Mouse (Mus musculus) embryonic facial prominence, embryonic 14.5 days (tissue): ENCODE results near the gene Srbd1. TPM values are rescaled to one million over a fixed set of nuclear protein-coding genes. Genes with fewer than 3 reads are reported as not detected.

Experiments used
- ATAC-seq: fragments of 200-750 bp; cut with Nextera tagmentation; 2 replicates; pipeline ENCODE4 v1.8.0; 2017; ENCODE audit warnings: low read depth, moderate number of reproducible peaks, moderate TSS enrichment
- DNase-seq: peaks from one replicate; pipeline ENCODE4 v3.0.0-alpha.2; 2015; ENCODE audit warnings: low spot score
- H3K27ac ChIP-seq: fragments of 300-500 bp; sonication (generic); replicated peaks from 2 replicates; pipeline ENCODE4 v1.5.1; 2014; ENCODE audit warnings: low read depth, mild to moderate bottlenecking, low read length, moderate library complexity
- H3K27me3 ChIP-seq: fragments of 300-500 bp; sonication (generic); replicated peaks from 2 replicates; pipeline ENCODE4 v1.6.1; 2014; ENCODE audit warnings: low read length; ENCODE audit not compliant: control insufficient read depth, insufficient read depth
- H3K36me3 ChIP-seq: fragments of 300-500 bp; sonication (generic); 2 replicates; pipeline ENCODE4 v1.6.1; 2014; ENCODE audit warnings: low read length, mixed read lengths; ENCODE audit not compliant: control insufficient read depth, insufficient read depth
- H3K4me1 ChIP-seq: fragments of 300-500 bp; sonication (generic); 2 replicates; pipeline ENCODE4 v1.6.1; 2014; ENCODE audit warnings: antibody characterized with exemption, low read length; ENCODE audit not compliant: control insufficient read depth, insufficient read depth
- H3K4me2 ChIP-seq: fragments of 300-500 bp; sonication (generic); 2 replicates; pipeline ENCODE4 v1.6.1; 2014; ENCODE audit warnings: low read depth, mild to moderate bottlenecking, low read length, moderate library complexity, mixed read lengths
- H3K4me3 ChIP-seq: fragments of 300-500 bp; sonication (generic); 2 replicates; pipeline ENCODE4 v1.5.1; 2014; ENCODE audit warnings: low read depth, mild to moderate bottlenecking, low read length
- H3K9ac ChIP-seq: fragments of 300-500 bp; sonication (generic); 2 replicates; pipeline ENCODE4 v1.6.1; 2014; ENCODE audit warnings: low read depth, mild to moderate bottlenecking, low read length, moderate library complexity, mixed read lengths
- H3K9me3 ChIP-seq: fragments of 300-500 bp; sonication (generic); 2 replicates; pipeline ENCODE4 v1.6.1; 2016; ENCODE audit warnings: low read length; ENCODE audit not compliant: control insufficient read depth
- WGBS: fragments of 180-500 bp; shearing (Covaris S2); extraction: QIAGEN DNeasy Blood & Tissue Kit; methylation state at CpG from one replicate; pipeline ENCODE4 v1.1.7; 2014; 5-methylcytosine and 5-hydroxymethylcytosine counted together
- polyA plus RNA-seq: library from polyadenylated mRNA; unstranded; fragments of >200 nt; fragmentation: Nextera tagmentation; extraction: Ambion mirVana; gene quantifications from 2 replicates; pipeline ENCODE4 v1.2.1, GENCODE M21; 2014

Gene Srbd1
- polyA plus RNA-seq, 1 experiment from 2014 or later: 9.3 TPM

GRCm38 (mm10) chr17:85995086-85995485 is 149.9 kb downstream of the Srbd1 start:
- no peak overlapping the region for H3K4me2 ChIP-seq
- H3K4me3 ChIP-seq: no peak overlapping the region
- WGBS: 88% methylated on average over 4 of the region's 4 CpGs
- peaks cover 21% of the 10 kb centered on the region; the same call in 1 of the 2 replicates for H3K36me3 ChIP-seq
- peaks cover 9% of the 10 kb centered on the region for H3K9me3 ChIP-seq
- H3K27ac ChIP-seq: 0 out of 2 replicates have a peak overlapping the region, but pooled peaks have one; percentile 2
- DNase-seq: no peak
- no peaks in the 10 kb centered on the region for H3K27me3 ChIP-seq
- ATAC-seq: no peak
- peaks cover 23% of the 10 kb centered on the region for H3K4me1 ChIP-seq
- H3K9ac ChIP-seq: no peak overlapping the region

GRCm38 (mm10) chr17:85989058-85989769 is 155.8 kb downstream of the Srbd1 start:
- no peak overlapping the region for H3K9ac ChIP-seq
- WGBS: 77% methylated on average over 12 of the region's 12 CpGs
- H3K27ac ChIP-seq: no peak overlapping the region
- 0 out of 2 replicates have a peak, but pooled peaks cover 5% of the 10 kb centered on the region for H3K27me3 ChIP-seq
- no peak for DNase-seq
- H3K36me3 ChIP-seq: no peaks in the 10 kb centered on the region
- H3K4me1 ChIP-seq: peaks cover 48% of the 10 kb centered on the region
- no peaks in the 10 kb centered on the region for H3K9me3 ChIP-seq
- ATAC-seq: no peak
- H3K4me2 ChIP-seq: no peak overlapping the region
- H3K4me3 ChIP-seq: no peak overlapping the region

- H3K36me3 ChIP-seq: no peaks in the 10 kb centered on the region
- no peak overlapping the region for H3K4me3 ChIP-seq
- 0 out of 2 replicates have a peak, but pooled peaks cover 5% of the 10 kb centered on the region for H3K27me3 ChIP-seq
- H3K9me3 ChIP-seq: no peaks in the 10 kb centered on the region
- no peak for ATAC-seq
- WGBS: 59% methylated on average over 4 of the region's 4 CpGs
- H3K9ac ChIP-seq: no peak overlapping the region
- DNase-seq: no peak
- H3K4me2 ChIP-seq: no peak overlapping the region
- no peak overlapping the region for H3K27ac ChIP-seq
- H3K4me1 ChIP-seq: peaks cover 47% of the 10 kb centered on the region
These were observed 157.4 kb downstream of the Srbd1 start for GRCm38 (mm10) chr17:85987531-85987930.

- Histone ChIP-seq H3K27me3 (0 out of 2 replicates have a peak, but pooled peaks cover 5% of the 10 kb centered on the region), H3K4me1 (peaks cover 42% of the 10 kb centered on the region), H3K9me3 (no peaks in the 10 kb centered on the region), H3K9ac (no peak overlapping the region), H3K4me2 (no peak overlapping the region), H3K27ac (no peak overlapping the region; the same call in 1 of the 2 replicates), H3K4me3 (no peak overlapping the region), H3K36me3 (no peaks in the 10 kb centered on the region)
- ATAC-seq: peak; percentile 12; the same call in 1 of the 2 replicates
- peak; percentile 35 for DNase-seq
- 65% methylated on average over 4 of the region's 4 CpGs for WGBS
These were observed 158.4 kb downstream of the Srbd1 start for GRCm38 (mm10) chr17:85986624-85987023.

GRCm38 (mm10) chr17:85986181-85986580 is 158.8 kb downstream of the Srbd1 start:
- Histone ChIP-seq H3K9ac (no peak overlapping the region), H3K4me3 (no peak overlapping the region), H3K27ac (no peak overlapping the region), H3K4me1 (peaks cover 39% of the 10 kb centered on the region), H3K36me3 (no peaks in the 10 kb centered on the region), H3K4me2 (no peak overlapping the region), H3K9me3 (0 out of 2 replicates have a peak, but pooled peaks cover 4% of the 10 kb centered on the region), H3K27me3 (0 out of 2 replicates have a peak, but pooled peaks cover 5% of the 10 kb centered on the region)
- 90% methylated on average over 2 of the region's 2 CpGs for WGBS
- DNase-seq (no peak), ATAC-seq (no peak)

- Histone ChIP-seq H3K4me3 (no peak overlapping the region), H3K27ac (no peak overlapping the region), H3K36me3 (no peaks in the 10 kb centered on the region), H3K4me1 (peaks cover 30% of the 10 kb centered on the region), H3K27me3 (0 out of 2 replicates have a peak, but pooled peaks cover 5% of the 10 kb centered on the region), H3K9me3 (0 out of 2 replicates have a peak, but pooled peaks cover 6% of the 10 kb centered on the region), H3K4me2 (no peak overlapping the region), H3K9ac (no peak overlapping the region)
- DNase-seq: no peak
- WGBS: 69% methylated on average over 11 of the region's 11 CpGs
- no peak for ATAC-seq
These were observed 159.8 kb downstream of the Srbd1 start for GRCm38 (mm10) chr17:85985131-85985530.

- ATAC-seq: no peak
- Histone ChIP-seq H3K27me3 (no peaks in the 10 kb centered on the region), H3K27ac (no peak overlapping the region), H3K4me3 (no peak overlapping the region), H3K4me1 (peaks cover 16% of the 10 kb centered on the region; the same call in 1 of the 2 replicates), H3K36me3 (no peaks in the 10 kb centered on the region), H3K9me3 (0 out of 2 replicates have a peak, but pooled peaks cover 6% of the 10 kb centered on the region), H3K9ac (no peak overlapping the region), H3K4me2 (no peak overlapping the region)
- no peak for DNase-seq
- WGBS: 90% methylated on average over 4 of the region's 4 CpGs
These were observed 162.7 kb downstream of the Srbd1 start for GRCm38 (mm10) chr17:85982271-85982670.

- ATAC-seq (no peak), DNase-seq (no peak)
- Histone ChIP-seq H3K27ac (no peak overlapping the region), H3K9me3 (0 out of 2 replicates have a peak, but pooled peaks cover 6% of the 10 kb centered on the region), H3K4me2 (no peak overlapping the region), H3K9ac (no peak overlapping the region), H3K27me3 (no peaks in the 10 kb centered on the region), H3K36me3 (no peaks in the 10 kb centered on the region), H3K4me1 (peaks cover 12% of the 10 kb centered on the region; the same call in 1 of the 2 replicates), H3K4me3 (no peak overlapping the region)
- 99% methylated on average over 3 of the region's 3 CpGs for WGBS
These were observed 163.1 kb downstream of the Srbd1 start for GRCm38 (mm10) chr17:85981869-85982268.
